Mouse (Mus musculus) ovary, adult 18-20 months (tissue): Measurements from ENCODE around the gene Gm8068.
"Not testable (repeated sequence)": the region's sequence is repeated elsewhere in the genome, so short reads cannot be mapped to it uniquely, and the experiment has no call there.

Experiments used
- DNase-seq: peaks from one replicate; pipeline ENCODE4 v3.0.0; 2022; ENCODE audit warnings: low spot score, mixed read lengths

Gm8068 gene

DNA sequence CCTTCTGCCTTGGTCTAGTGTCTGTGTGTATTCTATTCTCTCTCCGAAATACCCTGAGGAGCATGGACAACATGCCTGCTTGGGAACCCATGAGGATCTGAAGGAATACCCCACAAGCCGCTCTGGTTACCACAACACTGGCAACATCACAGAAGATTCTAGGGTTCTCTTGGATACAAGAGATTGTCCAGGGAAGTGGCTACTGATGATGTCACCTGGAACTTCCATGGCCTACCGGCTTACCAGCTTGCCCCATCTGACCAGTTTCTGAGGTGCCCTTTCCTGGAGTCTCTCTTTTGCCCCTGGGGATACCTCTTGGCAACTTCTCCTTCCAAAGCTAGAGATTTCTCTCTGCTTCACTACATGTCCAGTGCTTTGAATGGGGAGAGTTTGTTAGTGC, at the start of gene Gm8068:
Gene Gm8068 (minus strand): TSS at position 101 of the 400 bp plus-strand sequence.
- not testable (repeated sequence) for DNase-seq

DNA sequence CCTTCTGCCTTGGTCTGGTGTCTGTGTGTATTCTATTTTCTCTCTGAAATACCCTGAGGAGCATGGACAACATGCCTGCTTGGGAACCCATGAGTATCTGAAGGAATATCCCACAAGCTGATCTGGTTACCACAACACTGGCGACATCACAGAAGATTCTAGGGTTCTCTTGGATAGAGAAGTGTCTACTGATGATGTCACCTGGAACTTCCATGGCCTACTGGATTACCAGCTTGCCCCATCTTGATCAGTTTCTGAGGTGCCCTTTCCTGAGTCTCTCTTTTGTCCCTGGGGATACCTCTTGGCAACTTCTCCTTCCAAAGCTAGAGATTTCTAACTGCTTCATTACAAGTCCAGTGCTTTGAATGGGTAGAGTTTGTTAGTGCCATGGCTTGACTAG, 48.8 kb upstream of the Gm8068 start, which contains the start of gene Gm7929:
Gene Gm7929 (minus strand): TSS at position 101 of the 400 bp plus-strand sequence.
- DNase-seq, result not testable (repeated sequence)

DNA sequence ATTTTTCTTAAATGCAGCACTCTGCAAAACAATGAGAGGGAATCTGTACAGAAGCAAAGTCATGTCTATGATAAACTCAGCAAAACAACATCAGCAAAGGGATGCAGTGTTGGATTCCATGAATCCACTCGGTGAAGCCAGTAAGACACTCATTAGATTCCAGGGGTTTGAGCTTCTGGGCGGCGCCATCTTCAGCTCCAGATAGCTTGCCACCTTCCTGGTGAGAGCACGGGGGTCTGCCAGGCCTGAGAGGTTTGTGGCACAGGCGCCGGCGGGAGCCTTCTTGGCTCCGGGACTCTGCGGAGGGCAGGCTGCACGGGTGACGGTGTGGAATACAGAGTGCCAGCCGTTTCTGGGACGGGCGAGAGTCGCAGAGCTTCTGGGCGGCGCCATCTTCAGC, 21.8 kb upstream of the Gm8068 start:
- not testable (repeated sequence) for DNase-seq

- not testable (repeated sequence) for DNase-seq
These were observed 15.5 kb upstream of the Gm8068 start for GRCm38 (mm10) chr14:41717180-41717579.

DNA sequence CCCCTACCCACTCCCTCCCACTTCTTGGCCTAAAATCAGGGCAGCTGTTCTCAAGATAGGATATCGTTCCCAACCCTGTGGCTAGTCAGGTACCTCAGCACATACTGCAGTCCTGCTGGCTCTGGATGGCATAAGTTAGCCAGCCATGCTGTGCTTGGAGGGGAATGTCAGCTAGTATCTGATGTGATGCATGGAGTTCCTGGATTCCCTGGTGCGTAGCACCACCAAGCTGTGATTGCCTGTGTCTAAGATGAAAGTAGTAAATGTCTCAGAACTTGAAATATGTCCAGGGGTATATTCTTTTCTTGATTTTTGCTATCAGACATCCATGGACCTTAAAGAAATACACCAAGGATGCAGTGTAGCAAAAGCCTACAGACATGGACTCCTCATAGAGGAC, 53.5 kb downstream of the Gm8068 start:
- not testable (repeated sequence) for DNase-seq
